Mouse (Mus musculus) cortical plate, adult 2 months (tissue): ENCODE results near the gene Phtf2.

Experiments used
- CTCF ChIP-seq: fragments of 200-500 bp; IDR thresholded peaks from 2 replicates; pipeline ENCODE4 v1.5.1; 2011; ENCODE audit warnings: mild to moderate bottlenecking, control low read depth, low read length; ENCODE audit not compliant: insufficient read depth; ENCODE audit errors: extremely low read depth
- POLR2A ChIP-seq: fragments of 200-500 bp; IDR thresholded peaks from 2 replicates; pipeline ENCODE4 v1.6.1; 2011; ENCODE audit warnings: mild to moderate bottlenecking, low read length, control low read depth; ENCODE audit not compliant: insufficient read depth; ENCODE audit errors: extremely low read depth

- TF ChIP-seq CTCF (no peak), POLR2A (no peak)
Observed at GRCm38 (mm10) chr5:20738795-20739194, 143.1 kb downstream of the Phtf2 start.
